Mouse (Mus musculus) limb, embryonic 14.5 days (tissue): Measurements from ENCODE around the gene Rbfox1. TPM values are rescaled to one million over a fixed set of nuclear protein-coding genes. Genes with fewer than 3 reads are reported as not detected.

Experiments used
- ATAC-seq: fragments of 200-750 bp; cut with Nextera tagmentation; 2 replicates; pipeline ENCODE4 v1.8.0; 2017; ENCODE audit warnings: low read depth, moderate number of reproducible peaks, moderate TSS enrichment; ENCODE audit not compliant: low FRiP score
- DNase-seq: peaks from one replicate; pipeline ENCODE4 v3.0.0-alpha.2; 2015; ENCODE audit warnings: low spot score
- H3K27ac ChIP-seq: fragments of 300-500 bp; sonication (generic); replicated peaks from 2 replicates; pipeline ENCODE4 v1.5.1; 2014; ENCODE audit warnings: low read depth, mild to moderate bottlenecking, low read length, moderate library complexity, mixed read lengths
- H3K27me3 ChIP-seq: fragments of 300-500 bp; sonication (generic); 2 replicates; pipeline ENCODE4 v1.6.1; 2014; ENCODE audit warnings: low read length, mixed read lengths; ENCODE audit not compliant: control insufficient read depth, insufficient read depth
- H3K36me3 ChIP-seq: fragments of 300-500 bp; sonication (generic); 2 replicates; pipeline ENCODE4 v1.6.1; 2014; ENCODE audit warnings: mild to moderate bottlenecking, low read length, moderate library complexity, mixed read lengths; ENCODE audit not compliant: control insufficient read depth, insufficient read depth
- H3K4me1 ChIP-seq: fragments of 300-500 bp; sonication (generic); 2 replicates; pipeline ENCODE4 v1.6.1; 2014; ENCODE audit warnings: antibody characterized with exemption, low read length, mixed read lengths; ENCODE audit not compliant: control insufficient read depth, insufficient read depth
- H3K4me2 ChIP-seq: fragments of 300-500 bp; sonication (generic); replicated peaks from 2 replicates; pipeline ENCODE4 v1.6.1; 2014; ENCODE audit warnings: low read depth, mild to moderate bottlenecking, low read length, moderate library complexity; ENCODE audit not compliant: severe bottlenecking
- H3K4me3 ChIP-seq: fragments of 300-500 bp; sonication (generic); replicated peaks from 2 replicates; pipeline ENCODE4 v1.5.1; 2014; ENCODE audit warnings: low read length
- H3K9ac ChIP-seq: fragments of 300-500 bp; sonication (generic); 2 replicates; pipeline ENCODE4 v1.6.1; 2014; ENCODE audit warnings: mild to moderate bottlenecking, low read depth, low read length, moderate library complexity; ENCODE audit not compliant: severe bottlenecking
- H3K9me3 ChIP-seq: fragments of 300-500 bp; sonication (generic); 2 replicates; pipeline ENCODE4 v1.6.1; 2016; ENCODE audit warnings: low read length; ENCODE audit not compliant: control insufficient read depth
- POLR2A ChIP-seq: fragments of 200-500 bp; IDR thresholded peaks from 2 replicates; pipeline ENCODE4 v1.8.0; 2012; ENCODE audit warnings: inconsistent platforms, mild to moderate bottlenecking, moderate library complexity, borderline replicate concordance; ENCODE audit not compliant: insufficient read depth, insufficient read length; ENCODE audit errors: extremely low read depth
- WGBS: fragments of 180-500 bp; shearing (Covaris S2); extraction: QIAGEN DNeasy Blood & Tissue Kit; methylation state at CpG from one replicate; pipeline ENCODE4 v1.1.7; 2014; 5-methylcytosine and 5-hydroxymethylcytosine counted together
- polyA plus RNA-seq, 2 experiments: library from polyadenylated mRNA; depleted of rRNA in 1 of 2; stranded (reverse) in 1 of 2; unstranded in 1 of 2; fragments of >200 nt; fragmentation: Nextera tagmentation in 1 of 2; extraction: Ambion mirVana in 1 of 2; gene quantifications; 2 replicates each; pipeline versions ENCODE4 v1.2.1 to v1.2.3; 2012 to 2014

Gene Rbfox1
- polyA plus RNA-seq, 2 experiments = 3.8 to 6.0 TPM

- Histone ChIP-seq H3K4me3 (no peak overlapping the region), H3K27ac (no peak overlapping the region), H3K4me2 (no peak overlapping the region), H3K36me3 (no peaks in the 10 kb centered on the region), H3K4me1 (no peaks in the 10 kb centered on the region), H3K9ac (no peak overlapping the region), H3K27me3 (no peaks in the 10 kb centered on the region), H3K9me3 (no peaks in the 10 kb centered on the region)
- DNase-seq = no peak
- TF ChIP-seq POLR2A = no peak
- ATAC-seq = no peak
- 75% methylated on average over 5 of the region's 5 CpGs for WGBS
These were observed 415.0 kb downstream of the Rbfox1 start for GRCm38 (mm10) chr16:6300112-6300511.

GRCm38 (mm10) chr16:6303082-6303481 lies 417.9 kb downstream of the Rbfox1 start:
- H3K9ac ChIP-seq = no peak overlapping the region
- no peaks in the 10 kb centered on the region for H3K27me3 ChIP-seq
- no peak for TF ChIP-seq POLR2A
- H3K4me3 ChIP-seq = no peak overlapping the region
- no peaks in the 10 kb centered on the region for H3K9me3 ChIP-seq
- no peaks in the 10 kb centered on the region for H3K36me3 ChIP-seq
- no peaks in the 10 kb centered on the region for H3K4me1 ChIP-seq
- DNase-seq (no peak), ATAC-seq (no peak)
- H3K4me2 ChIP-seq = no peak overlapping the region
- no peak overlapping the region for H3K27ac ChIP-seq
- 72% methylated on average over 1 of the region's 1 CpGs for WGBS

GRCm38 (mm10) chr16:6309940-6310339 lies 424.8 kb downstream of the Rbfox1 start:
- no peak for ATAC-seq
- no peak for DNase-seq
- Histone ChIP-seq H3K36me3 (no peaks in the 10 kb centered on the region), H3K9me3 (no peaks in the 10 kb centered on the region), H3K4me1 (no peaks in the 10 kb centered on the region), H3K9ac (no peak overlapping the region), H3K4me2 (no peak overlapping the region), H3K27me3 (no peaks in the 10 kb centered on the region), H3K27ac (no peak overlapping the region), H3K4me3 (no peak overlapping the region)
- no peak for TF ChIP-seq POLR2A

- H3K4me2 ChIP-seq = no peak overlapping the region
- H3K27ac ChIP-seq = no peak overlapping the region
- no peak overlapping the region for H3K4me3 ChIP-seq
- H3K4me1 ChIP-seq = no peaks in the 10 kb centered on the region
- H3K9me3 ChIP-seq = no peaks in the 10 kb centered on the region
- WGBS = 79% methylated on average over 18 of the region's 18 CpGs
- no peaks in the 10 kb centered on the region for H3K27me3 ChIP-seq
- ATAC-seq (no peak), DNase-seq (no peak)
- H3K36me3 ChIP-seq = no peaks in the 10 kb centered on the region
- TF ChIP-seq POLR2A = no peak
- no peak overlapping the region for H3K9ac ChIP-seq
These were observed 425.9 kb downstream of the Rbfox1 start for GRCm38 (mm10) chr16:6310744-6311678.

GRCm38 (mm10) chr16:6313689-6314088 lies 428.5 kb downstream of the Rbfox1 start:
- Histone ChIP-seq H3K4me1 (no peaks in the 10 kb centered on the region), H3K4me3 (no peak overlapping the region), H3K27ac (no peak overlapping the region), H3K4me2 (no peak overlapping the region), H3K9ac (no peak overlapping the region), H3K27me3 (no peaks in the 10 kb centered on the region), H3K36me3 (no peaks in the 10 kb centered on the region), H3K9me3 (no peaks in the 10 kb centered on the region)
- DNase-seq (no peak), ATAC-seq (no peak)
- no peak for TF ChIP-seq POLR2A
- 72% methylated on average over 6 of the region's 6 CpGs for WGBS

GRCm38 (mm10) chr16:6324832-6325231 lies 439.7 kb downstream of the Rbfox1 start:
- H3K4me1 ChIP-seq = no peaks in the 10 kb centered on the region
- no peak for ATAC-seq
- H3K27me3 ChIP-seq = no peaks in the 10 kb centered on the region
- no peak overlapping the region for H3K9ac ChIP-seq
- H3K4me2 ChIP-seq = no peak overlapping the region
- WGBS = 33% methylated on average over 1 of the region's 1 CpGs
- no peaks in the 10 kb centered on the region for H3K36me3 ChIP-seq
- no peak overlapping the region for H3K27ac ChIP-seq
- no peaks in the 10 kb centered on the region for H3K9me3 ChIP-seq
- TF ChIP-seq POLR2A = no peak
- no peak for DNase-seq
- no peak overlapping the region for H3K4me3 ChIP-seq
